Mouse (Mus musculus): Measurements from ENCODE around the gene Acads. TPM values are rescaled to one million over a fixed set of nuclear protein-coding genes. Genes with fewer than 3 reads are reported as not detected.
"Not testable (repeated sequence)": the region's sequence is repeated elsewhere in the genome, so short reads cannot be mapped to it uniquely, and the experiment has no call there.

Acads gene
- total and polyA plus RNA-seq, 3 experiments: 181 to 279 (median 208) TPM

- peak; percentile 4 for DNase-seq
Observed at GRCm38 (mm10) chr5:115149675-115150459, 30.7 kb upstream of the Acads start.

DNA sequence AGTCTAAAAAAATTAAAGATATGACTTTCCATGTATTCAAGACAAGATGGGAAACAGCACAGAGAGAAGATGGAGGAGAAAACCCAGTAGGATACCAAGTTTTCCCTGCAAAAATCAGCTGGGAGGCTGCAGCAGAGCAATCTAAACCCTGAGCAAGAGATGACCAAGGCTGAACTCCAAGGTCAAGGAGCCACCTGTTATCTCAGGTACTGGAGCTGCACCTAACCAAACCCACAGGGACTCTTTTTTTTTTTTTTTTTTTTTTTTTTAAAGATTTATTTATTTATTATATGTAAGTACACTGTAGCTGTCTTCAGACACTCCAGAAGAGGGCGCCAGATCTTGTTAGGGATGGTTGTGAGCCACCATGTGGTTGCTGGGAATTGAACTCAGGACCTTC is 29.7 kb upstream of the Acads start:
- DNase-seq: not testable (repeated sequence)

DNA sequence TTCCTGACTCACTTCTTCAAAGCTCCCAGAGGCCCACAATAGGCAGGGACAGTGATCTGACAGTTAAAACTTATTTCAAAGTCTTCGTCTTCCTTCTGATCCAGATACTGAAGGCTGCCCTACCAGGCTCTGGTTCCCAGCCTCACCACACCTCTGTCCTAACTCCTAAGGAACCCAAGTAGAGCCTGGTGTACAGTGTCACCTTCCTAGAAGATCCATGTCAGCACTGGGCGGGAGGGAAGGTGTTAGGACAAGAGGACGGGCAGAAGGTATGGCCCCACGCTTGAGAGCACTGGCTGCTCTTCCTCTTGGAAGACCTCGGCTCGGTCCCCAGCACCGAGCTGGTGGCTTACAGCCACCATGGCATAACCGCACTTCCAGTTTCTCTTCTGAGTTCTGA is 29.2 kb upstream of the Acads start:
- no peak for DNase-seq

DNA sequence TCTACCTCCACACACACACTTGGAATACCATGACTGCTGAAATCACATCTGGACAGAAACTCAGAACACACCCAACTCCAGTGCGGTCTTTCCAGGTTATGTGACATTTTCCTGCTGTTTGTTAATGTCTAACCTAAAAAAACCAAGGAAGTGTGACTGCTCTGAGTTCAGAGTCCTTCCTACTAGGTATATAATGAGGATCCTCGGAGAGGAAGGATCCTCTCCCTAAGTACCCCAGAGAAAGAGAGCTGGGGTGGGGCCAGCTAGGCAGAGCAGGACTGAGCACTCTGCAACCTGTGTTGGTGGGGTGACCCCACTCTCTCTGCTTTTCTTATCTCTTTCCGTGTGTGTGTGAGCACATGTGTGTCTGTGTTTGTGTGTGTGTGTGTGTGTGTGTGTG is 28.2 kb upstream of the Acads start:
- DNase-seq: no peak

GRCm38 (mm10) chr5:115146747-115147130 is 27.6 kb upstream of the Acads start:
- DNase-seq: no peak

DNA sequence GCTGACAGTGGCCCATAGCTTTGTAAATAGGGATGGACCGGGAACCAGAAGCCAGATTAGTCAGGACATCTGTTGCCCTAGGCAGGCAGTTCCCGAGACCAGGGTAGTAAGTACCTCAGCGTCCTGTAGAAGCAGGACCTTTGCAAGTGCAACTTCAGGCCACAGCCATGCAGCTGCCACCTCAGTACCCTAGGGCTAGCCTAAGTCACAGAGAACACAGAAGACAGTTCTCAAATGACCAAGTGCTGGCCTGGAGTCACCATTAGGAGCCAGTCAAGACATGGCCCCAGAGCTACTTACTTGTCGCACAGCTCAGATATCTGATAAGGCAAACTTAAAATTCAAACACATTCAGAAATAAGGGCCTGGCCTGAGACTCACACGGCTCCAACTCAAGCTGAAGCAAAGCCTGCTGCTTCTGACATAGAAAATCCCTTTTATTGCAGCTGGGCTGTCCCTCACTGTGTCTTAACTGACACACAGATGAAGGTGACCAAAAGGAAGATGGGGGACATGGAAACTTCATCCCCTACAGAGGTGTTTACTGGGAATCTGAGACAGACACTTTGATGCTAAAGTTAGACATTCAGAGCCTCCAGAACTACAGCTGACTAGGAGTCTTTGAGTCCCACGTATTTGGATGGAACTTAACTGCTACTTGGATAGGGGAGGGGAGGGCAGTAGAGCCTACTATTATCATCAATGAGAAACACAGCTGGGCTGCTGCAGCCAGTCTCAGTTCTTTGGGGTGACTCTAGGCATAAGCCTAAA is 27.0 kb upstream of the Acads start:
- DNase-seq: no peak

DNA sequence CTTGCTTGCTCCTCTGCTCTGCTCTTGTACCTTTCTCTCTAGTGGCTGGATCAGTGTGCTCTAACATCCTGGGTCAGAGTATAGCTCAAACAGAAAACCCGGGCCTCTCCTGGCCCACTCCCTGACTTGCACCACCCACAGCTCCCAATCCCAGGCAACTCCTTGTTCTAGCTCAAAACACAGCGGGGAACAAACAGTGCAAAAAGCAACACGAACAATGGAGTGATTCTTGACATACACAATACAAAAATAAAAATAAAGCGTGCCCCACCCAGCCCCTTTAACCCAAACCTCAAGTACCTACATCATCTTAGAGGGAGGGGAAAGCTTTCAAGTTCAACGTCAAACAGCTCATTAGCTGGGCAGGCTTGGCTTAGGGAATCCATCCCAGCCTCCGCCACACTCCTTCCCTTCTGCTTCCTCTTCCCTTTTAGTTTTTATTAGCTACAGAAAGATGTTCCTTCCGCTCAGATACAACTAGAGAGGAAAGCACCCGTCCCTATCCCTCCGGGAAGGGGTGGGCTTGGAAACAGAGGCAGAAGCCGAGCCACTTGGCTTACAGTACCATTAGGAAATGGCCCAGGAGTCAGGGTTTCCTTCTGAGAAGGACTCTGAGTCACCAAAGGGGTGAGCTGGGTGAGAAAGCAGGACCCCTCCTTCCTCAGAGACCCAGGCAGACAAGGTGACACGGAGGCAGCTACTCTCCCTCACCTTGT is 26.3 kb upstream of the Acads start:
- no peak for DNase-seq

DNA sequence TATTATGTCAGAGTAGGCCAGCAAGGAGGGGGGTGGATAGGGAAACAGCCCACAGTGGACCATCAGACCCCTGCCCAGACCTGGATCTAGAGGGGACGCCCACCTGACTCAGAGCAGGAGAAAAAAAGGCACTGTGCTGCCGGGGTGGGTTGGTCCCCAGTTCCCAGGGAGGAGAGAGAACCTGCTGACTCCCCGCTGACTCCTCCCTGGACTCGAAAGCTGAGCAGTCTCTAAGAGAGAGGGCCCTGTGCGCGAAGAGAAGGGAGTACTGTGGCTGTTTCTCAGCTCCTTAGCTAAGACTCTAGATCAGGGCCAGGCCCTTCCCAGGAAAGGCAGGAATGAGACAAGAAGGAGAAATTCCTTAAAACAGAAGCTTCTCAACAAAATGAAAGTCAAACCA is 25.3 kb upstream of the Acads start:
- no peak for DNase-seq

GRCm38 (mm10) chr5:115143552-115143951 is 24.4 kb upstream of the Acads start:
- no peak for DNase-seq

DNA sequence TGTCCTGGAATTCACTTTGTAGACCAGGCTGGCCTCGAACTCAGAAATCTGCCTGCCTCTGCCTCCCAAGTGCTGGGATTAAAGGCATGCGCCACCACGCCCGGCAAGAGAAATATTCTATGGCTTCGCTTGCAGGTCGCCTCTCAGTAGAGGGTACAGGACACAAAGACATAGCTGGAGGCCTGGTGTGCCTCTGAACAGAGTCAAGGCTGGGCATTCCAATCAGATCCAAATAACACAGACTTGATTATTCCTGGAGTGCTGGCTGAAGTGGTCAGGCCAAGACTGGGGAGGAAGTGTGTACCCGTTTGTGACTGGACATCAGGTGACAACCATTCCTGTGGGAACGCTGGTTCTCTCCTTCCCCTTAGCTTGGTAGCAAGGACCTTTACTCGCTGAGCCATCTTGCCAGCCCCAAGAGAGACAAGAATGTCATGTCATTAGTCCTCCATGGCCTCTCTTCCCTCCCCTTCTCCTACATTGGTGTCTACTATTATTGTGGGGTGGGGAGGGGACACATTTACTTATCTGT is 23.1 kb upstream of the Acads start:
- no peak for DNase-seq

- no peak for DNase-seq
Observed at GRCm38 (mm10) chr5:115140726-115141125, 21.6 kb upstream of the Acads start.

- DNase-seq: no peak
Observed at GRCm38 (mm10) chr5:115139124-115139523, 20.0 kb upstream of the Acads start.

- peak; percentile 94 for DNase-seq
Observed at GRCm38 (mm10) chr5:115134234-115135165, 15.4 kb upstream of the Acads start, which contains the start of gene Unc119b. Gene Unc119b, minus strand, starts transcription at chr5:115134975.

DNA sequence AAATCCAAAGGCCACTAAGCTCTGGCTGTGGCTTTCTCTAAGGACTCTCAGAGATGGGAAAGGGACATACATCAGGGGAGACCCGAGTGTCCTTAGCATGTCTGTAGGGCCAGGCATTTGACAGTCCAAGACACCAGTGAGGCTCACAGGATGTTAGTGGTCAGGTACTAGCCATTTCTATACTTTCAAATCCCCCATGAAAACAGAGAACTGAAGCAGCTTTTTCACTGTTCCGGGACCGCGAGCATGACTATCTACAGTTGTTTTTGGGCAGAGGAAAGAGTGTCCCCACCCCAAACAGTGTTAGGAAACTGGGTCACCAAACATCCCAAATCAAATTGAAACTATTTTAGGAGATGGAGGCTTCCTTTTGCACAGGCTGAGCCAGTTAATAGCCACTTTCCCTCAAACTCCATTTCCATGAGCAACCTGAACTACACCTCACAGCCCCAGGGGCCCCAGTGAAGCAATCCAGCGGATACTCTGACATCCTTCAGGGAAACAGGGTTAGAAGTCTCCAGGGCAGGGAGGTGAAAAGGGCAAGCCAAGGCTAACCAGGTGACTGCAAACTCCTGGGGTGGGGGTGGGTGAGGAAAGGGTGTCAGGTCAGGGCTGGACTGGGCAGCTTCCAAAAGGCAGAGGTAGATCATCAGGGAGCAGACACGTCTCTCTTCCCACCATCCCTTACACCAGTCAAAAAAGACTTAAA is 14.4 kb upstream of the Acads start:
- DNase-seq: no peak

GRCm38 (mm10) chr5:115132465-115132864 is 13.3 kb upstream of the Acads start:
- no peak for DNase-seq

DNA sequence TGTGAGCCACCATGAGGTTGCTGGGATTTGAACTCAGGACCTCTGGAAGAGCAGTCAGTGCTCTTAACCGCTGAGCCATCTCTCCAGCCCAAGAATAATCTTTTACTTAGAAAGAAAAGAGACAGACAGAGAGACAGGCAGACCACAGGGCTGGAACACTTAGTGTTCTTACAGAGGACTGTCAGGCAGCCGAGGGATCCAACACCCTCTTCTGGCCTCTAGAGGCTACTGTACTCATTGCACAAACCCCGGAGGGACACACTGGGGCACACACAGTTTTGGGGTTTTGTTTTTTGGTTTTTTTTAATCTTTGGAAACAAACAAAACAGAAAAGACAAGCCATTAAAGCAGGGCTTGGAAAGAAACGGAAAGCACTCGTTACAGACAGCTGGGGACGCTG is 10.2 kb upstream of the Acads start:
- no peak for DNase-seq

DNA sequence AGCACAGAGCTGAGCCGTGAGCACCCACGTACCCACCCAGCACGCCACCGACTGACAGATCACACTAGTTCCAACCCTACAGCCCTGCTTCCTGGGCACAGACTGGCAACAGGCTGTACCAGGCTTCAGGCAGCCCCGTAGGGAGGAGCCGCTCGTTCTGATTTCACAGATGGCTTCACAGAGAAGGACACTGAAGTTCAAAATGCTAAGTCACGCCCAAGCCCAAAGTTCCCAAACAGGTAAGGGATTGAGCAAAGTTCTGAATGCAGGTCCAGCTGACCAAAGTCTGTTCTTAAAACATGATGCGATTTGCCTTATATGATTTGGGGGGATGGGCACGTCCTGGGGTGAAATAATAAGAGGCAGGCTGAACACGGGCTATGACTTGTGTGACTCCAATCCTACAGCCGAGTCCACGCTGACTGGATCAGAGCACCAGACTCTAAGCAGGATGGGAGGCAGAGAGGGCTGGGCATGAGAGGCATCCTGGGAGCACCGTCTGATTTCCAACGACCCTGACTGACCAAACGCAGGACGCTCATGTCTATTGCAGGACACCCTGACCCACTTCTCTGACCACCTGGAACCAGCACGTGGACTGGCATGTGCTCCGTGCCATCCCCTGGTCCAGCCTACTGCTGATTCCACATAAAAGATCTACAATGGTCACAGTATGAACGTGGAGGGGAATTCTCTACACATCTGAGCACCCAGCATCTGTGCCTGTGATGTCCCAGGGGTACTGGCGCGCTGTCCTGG is 8.5 kb upstream of the Acads start:
- DNase-seq: no peak

GRCm38 (mm10) chr5:115126578-115127312 is 7.6 kb upstream of the Acads start:
- DNase-seq: no peak

DNA sequence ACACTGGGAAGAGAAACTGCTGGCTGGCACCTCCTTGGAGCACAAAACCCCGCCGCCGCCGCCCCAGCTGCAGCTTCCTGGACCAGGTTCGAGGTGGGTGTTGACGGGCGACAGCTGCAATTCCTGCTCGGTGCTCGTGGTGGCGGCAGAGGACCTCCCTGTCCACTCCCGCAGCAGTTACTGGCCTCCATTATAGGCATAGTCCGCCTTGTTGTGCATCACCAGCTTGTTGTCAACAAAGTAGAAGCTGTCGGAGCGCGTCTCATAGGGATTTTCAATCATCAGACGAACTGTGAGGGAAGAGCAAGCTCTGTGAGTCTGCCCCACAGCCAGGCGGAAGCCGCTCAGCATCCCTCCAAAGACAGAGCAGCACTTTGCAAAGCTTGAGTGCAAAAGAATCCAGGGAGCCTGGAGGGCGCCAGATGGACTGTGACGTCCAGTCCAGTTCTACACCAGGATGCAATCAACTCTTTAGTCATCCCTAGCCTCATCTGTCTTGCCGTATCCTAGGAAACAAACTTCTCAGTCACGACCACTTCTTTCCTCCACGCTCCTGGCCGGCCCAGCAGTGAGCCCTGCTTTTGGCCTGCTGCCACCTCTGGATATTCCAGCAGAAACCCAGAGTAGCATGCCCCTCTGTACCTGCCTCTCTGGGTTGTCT is 6.2 kb upstream of the Acads start:
- DNase-seq: peak; percentile 88
